Mouse (Mus musculus) T-helper 2 cell (primary cell): ENCODE measurements around the gene Ptpn3.

ENCODE experiments used
- in situ Hi-C: fragments of 300-600 bp; cut with MboI, MseI; formaldehyde crosslinking; loops from one replicate; pipeline ENCODE4 v1.15.1; 2025; ENCODE audit warnings: high pct_unique_total_duplicates

The Ptpn3 gene

DNA sequence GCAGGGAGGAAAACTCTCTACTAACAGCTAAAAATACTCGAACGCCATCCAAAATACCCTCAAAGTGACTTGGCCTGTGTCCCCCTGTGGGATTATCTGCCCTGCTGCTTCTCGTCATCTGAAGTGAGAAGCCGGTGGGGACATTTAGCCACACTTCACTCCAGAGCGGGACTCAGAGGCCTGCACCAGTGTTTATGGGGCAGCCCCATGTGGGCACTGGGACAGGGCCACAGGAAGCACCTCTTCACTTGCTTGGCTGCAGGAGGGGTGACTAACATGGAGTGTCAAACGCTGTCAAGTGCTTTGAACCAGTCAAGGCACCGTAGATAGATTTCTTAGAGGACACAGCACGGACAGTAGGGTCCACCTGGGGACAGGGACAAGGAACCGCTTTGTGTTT is 35.2 kb downstream of the Ptpn3 start:
- in situ Hi-C loops: no loop called here

DNA sequence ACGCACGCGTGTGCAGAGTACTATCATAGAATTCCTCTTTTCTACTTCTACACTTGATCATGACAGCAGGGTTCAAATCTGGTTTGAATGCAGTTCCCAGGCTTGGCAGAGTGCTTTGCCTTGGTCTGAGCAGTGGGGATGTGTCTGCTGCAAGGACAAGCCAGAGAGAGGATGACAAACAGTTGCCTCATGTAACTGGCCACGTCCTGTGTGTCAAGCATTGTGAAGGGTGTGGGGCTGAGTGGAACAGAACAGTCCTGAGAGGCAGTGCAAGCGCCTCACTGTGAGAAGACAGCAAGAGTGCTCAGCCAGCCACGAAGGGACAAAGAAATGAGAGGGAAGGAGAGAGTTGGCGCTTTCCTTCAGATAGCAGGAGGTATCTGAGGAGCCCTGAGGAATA is 37.9 kb downstream of the Ptpn3 start:
- in situ Hi-C loops: no loop called here

DNA sequence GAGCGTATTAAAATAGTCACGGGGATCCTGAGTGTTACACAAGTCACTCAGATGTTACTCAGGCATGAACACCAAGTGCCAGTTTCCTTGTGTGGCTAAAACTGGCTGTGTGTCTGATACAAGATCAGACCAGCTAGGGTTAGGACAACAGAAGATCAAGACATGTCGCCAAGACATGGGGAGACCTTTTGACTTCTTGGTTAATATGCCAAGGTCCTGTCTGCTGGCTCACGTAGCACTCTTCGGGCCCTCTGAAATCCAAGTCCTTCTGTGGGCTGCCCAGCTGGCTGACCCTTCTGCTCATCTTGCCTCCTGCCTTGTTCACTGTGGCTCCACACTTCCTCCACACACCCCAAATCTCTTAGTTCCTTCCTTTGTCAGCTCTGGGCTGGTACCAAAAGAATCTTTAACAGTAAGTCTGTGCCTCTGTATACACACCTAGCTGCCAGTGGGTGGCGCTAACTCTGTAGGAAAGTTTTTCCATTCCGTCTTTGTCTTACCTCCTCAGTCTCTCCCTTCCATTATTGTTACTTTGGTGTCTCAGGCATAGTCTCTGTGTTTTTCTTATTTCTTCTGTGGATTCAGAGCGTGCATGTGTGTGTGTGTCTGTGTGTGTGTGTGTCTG is 38.5 kb downstream of the Ptpn3 start:
- in situ Hi-C loops: no loop called here

DNA sequence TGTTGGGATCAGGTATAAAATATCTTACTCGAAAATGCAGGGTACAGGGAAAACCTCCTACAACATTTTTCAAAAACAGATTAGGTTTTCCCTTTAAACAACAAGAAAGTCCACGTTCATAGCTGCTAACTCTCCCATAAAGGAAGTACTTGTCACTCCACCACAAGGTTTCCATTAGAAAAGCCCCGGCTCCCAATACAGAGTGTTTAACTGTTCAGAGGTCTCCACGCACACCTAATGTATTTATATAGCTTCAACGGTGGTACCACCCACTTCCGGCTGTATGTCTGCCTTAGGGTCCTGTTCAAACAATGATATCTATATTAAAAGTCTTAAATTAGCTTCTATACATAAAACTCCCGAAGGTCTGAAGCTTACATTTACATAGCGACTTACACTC is 39.2 kb downstream of the Ptpn3 start:
- in situ Hi-C loops: no loop called here

DNA sequence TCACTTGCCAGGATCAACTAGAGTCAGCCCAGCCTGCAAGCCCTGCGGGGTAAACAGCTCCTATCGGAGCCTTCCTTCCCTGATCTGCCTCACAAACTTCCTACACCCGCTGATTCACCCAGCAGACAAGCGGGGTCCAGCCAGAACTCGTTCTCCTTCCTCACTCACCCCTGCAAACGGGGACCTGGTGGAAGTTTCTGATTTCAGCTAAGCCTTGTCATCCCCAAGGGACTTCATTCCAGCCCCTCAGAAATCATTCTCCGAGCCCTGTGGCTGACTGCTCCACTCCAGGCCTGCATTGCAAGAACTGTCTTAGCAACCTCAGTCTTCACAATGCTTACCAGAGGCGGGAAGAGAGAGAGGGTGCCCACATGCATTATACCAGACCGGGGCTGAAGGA is 39.8 kb downstream of the Ptpn3 start:
- in situ Hi-C loops: no loop called here

DNA sequence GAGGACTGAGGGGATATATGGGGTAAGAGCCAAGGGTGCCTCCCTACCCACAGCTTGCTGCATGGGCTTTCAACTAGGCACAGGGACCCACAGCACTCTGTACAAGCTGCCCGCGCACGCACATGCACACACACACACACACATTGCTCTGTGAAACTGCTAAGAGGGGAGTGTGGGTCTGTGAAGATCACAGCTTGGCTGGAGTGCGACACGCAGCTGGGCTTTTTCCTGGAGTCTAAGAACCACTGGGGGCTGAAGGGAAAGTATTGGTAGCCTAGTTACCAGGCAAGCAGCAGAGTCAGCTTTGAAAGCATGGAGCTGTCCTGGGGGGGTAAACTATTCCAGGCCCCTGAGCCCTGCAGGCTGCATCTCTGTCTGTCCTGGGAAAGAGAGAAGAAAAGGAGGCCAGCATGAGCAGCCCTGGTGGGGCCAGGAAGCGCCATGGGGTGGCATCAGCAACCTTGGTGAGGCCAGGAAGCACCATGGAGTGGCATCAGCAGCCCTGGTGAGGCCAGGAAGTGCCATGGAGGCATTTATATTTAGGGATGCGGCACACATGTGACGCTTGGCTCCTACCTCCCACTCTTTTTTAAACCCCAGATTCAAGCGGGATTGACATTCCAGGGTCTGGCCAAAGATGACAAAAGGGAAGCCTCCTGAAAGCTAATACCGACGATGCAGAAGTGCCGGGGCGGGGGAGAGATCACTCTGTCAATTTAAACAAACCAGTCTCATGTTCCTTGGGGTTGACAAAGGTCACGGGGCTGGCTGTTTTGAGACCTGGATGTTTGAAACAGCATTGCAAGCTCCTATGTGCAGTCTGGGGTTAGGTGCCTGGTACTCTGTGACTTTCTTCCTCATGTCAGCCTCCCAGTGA is 43.2 kb downstream of the Ptpn3 start:
- in situ Hi-C loops: no loop called here

DNA sequence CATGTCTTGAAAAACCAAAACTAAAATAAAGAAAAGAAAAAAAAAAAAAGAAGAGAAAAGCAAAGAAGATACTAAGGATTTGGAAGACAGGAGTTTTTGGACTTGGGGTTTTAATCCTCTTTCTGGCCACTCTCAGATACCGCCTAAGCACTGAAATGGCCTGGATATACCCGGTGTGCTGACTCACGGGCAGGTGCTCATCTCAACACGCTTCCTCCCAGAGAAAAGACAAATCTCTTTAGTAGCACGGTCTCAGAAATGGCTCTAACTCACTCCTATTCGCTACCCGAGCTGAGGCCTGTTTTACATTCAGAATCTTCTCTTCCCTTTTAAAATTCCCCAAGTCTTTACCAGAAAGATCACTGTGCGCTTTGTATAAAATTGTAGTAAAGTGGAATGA is 44.2 kb downstream of the Ptpn3 start:
- in situ Hi-C loops: no loop called here

DNA sequence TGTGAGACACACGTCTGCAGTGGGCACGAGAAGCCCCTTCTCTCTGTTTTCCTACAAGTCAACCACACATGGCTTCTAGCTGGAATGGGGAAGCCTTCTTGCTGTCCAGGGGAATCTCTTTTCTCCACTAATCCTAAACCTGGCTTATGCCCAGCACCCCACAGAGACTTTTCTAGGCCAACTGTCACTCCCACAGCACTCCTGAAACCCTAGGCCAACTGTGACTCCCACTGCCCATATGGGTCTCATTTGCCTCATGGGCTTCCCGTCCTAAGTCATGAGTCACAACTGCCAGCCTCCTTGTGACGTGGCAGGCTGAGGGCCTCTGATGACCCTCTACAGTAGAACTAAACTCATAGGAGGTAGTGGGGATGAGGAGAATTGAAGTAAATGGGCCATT is 44.9 kb downstream of the Ptpn3 start:
- in situ Hi-C loops: no loop called here

DNA sequence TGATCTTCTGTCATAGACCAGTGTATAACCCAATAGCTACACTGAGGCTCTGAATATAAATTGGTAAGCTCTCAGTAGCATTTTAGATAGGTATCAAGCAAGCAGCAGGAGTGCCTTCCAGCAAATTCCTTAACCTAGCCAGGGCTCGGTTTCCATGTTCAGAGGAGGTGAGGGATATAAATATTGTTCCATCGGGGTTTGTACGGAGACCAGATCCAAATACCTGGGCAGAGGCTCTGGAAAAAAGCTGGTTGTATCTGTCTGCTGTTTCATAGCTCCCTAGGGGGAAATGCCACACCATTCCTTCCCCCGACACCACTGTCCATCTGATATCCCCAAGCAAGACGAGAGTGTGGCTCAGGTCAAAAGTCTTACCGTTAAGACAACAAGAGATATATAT is 47.2 kb downstream of the Ptpn3 start:
- in situ Hi-C loops: no loop called here

DNA sequence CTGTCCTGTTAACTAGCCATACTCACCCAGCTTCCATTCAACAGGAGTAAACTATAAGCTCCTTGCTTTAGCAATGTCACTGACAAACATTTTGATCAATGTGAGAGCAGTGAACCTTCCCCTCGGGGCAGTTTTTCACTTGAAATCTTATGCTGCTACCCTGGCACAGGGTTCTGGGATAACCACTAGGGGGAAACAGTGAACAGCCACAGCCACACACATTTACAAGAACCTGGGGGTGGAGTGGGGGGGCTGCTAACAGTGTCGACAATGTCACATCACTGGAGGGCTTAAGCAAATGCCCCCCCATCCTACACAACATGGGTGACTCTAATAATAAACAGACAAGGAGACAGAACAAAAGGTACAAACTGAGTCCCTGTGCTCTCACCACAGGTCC is 51.0 kb downstream of the Ptpn3 start:
- in situ Hi-C loops: no loop called here

DNA sequence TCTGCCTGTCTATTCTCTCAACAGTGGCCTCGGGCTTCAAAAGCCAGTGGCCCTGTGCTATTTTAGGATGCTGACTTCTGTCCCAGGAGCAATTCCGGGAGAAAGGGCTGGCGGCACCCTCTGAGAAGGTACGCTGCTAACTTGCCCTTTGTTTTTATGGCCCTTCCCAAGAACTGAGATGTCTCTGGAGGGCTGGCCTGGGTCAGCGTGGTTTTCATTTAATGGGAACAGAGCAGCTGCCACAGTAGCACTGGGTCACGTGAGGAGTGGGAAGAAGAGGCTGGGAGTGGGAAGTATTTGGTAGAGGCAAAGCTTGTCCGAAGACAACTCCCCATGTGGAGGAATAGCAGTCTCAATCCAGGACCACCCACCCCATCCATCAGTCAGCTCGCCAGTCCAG is 52.5 kb downstream of the Ptpn3 start:
- in situ Hi-C loops: no loop called here

DNA sequence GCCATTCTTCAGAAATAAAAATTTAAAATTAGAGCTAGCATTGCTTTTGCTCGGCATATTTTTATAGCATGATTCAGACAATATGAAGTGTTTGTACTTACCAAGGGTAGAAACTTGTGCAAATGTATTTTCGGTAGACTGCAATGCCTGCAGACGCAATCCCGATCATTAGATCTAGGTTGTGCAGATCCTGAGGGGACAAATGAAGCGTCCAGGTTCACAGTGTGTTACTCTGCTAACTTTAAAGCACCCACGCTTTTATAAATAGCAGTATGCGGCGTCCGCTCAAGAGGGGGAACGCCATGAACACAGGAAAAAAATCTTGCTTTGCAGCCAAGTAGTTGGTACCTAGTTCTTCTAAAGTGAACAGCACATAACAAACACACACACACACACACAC is 56.8 kb downstream of the Ptpn3 start:
- in situ Hi-C loops: no loop called here

DNA sequence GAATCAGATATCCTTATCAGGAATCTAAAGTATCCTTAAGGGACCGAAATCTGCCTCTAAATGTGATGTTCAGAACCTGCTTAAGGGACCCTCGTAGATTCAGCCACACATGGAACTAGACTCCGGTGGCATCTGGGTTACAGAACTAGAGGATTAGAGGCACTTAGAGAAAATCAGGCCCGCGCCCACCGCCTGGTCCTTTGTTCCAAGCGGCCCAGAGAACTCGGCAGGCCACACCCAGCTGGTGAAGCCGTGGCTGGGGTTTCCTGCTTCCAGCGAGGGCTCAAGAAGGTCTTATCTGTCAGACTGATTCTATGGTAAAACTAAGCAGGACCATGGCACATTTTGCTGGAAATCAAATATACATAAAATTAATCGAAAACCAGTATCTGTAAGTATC is 58.3 kb downstream of the Ptpn3 start:
- in situ Hi-C loops: no loop called here

DNA sequence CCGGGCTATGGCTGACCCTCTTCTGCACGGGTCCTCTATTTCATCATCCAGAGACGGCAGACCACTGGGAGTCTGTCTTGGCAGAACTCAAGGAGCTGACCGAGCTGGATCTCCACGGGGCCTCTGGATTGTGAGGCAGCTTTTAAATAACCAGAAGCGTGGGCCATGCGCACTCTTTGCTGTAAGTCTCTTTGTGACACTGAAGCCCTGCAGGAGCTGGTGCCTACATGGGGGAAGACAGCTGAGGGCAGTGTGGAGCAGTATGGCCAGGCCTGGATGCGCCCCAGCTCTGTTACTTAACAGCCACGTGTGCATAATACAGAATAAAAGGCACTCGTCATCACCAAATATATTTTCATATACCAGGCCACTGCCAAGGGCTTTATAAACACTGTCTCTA is 60.7 kb downstream of the Ptpn3 start:
- in situ Hi-C loops: no loop called here

DNA sequence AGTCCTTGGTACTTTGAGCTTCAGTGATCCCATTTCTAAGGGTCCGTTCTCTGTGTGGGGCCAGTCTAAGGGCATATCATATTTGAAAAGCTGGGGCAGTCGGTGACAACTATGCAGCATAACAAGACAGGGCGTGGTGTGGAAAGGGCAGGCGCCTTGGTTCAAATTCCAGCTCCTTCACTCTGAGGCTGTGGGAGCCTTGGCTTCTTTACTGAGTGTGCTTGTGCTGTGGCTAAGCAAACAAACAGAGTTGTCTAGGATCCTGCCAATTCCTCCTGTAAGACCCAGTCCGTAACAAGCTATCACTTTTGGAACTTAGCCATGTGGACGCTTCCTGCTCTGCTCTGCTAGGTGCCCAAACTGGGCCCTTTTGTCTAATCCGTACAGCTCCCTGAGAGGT is 61.5 kb downstream of the Ptpn3 start:
- in situ Hi-C loops: no loop called here

DNA sequence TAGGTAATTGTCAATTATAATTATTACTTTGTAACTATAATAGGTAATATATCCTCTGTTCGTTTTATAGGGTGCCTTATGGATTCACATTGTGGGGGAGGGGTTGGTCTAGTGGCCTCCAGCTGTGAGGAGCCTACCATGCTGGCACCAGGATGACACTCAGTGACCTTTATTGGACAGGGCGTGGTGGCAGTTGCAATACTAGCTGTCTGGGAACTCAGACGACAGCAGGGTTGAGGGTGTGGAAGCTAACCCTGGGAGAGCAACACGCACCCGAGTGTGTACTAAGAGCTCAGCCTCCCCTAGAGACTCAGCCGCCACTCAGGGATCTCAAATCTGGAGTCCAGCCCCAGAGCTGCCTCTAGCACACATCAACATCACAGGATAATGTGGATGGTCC is 62.5 kb downstream of the Ptpn3 start:
- in situ Hi-C loops: no loop called here

DNA sequence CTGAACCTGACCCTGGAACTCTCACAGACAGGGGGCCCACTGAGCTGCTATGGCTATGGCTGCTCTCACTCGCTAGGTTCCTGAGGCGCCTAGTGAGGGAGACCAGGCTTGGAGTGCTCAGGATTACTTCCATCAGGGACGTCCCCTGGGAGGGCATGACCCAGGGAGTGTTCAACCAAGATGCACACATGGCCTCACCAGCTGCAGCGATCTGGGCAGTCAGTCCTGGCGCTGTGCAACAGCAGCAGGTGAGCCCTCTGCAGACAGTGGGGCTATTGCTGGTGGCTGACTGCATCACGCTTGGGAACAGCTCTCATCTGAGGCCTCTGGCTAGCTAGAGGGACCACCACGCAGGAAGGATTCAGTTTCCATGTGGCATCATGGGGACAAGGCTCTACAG is 63.5 kb downstream of the Ptpn3 start:
- in situ Hi-C loops: no loop called here

DNA sequence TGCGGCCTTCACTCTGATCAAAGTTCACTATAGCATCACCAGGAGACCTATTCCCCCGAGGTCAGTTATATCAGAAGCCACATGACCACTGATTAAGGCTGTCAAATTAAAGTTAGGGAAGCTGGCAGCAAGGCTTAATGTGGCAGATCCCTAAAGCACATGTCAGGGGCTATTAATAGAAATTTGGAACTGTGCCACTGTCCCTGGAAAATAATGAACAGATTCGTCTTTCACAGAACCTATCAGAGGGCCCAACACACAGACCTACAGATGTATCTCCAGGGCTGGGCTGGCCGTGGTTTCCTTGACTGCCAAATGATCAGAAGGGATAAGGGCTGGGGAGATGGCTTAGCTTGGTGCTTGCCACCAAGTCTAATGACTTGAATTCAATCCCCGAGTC is 65.1 kb downstream of the Ptpn3 start:
- in situ Hi-C loops: no loop called here

DNA sequence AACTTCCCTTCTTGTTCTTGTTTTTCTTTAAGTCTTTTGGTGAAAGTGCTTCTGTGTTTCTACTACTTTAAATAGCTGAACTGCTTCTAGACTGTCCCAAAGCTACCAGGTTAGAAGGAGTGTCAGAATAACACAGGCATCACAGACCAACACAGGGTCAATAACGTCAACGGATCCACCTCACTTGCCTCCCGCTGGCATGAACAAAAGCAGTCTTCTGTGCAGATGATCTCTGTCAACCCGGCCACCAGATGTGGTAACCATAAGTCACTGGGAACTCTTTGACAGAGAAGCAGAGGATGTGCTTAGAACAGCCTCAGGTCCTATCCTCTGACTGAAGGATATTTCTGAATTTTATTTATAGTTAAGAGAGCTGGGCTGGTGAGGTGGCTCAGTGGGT is 65.9 kb downstream of the Ptpn3 start:
- in situ Hi-C loops: no loop called here

DNA sequence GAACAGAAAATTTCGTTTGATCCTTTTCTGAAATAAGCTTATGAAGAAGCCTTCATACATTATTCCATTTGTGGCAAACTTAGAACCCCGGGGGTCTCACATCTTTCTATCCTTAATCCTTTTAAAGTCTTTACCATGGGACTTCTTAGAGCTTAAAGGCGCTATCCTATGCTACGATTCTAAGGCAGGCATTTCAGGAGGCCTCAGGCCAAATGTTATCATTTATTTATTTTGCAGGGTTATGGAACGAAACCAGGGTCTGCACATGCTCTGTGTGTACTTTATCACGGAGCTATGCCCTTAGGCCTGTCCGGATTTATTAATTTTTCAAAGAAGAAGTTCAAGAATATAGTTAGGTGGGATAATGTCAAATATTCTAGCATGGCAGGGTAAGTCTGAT is 67.3 kb downstream of the Ptpn3 start:
- in situ Hi-C loops: no loop called here

DNA sequence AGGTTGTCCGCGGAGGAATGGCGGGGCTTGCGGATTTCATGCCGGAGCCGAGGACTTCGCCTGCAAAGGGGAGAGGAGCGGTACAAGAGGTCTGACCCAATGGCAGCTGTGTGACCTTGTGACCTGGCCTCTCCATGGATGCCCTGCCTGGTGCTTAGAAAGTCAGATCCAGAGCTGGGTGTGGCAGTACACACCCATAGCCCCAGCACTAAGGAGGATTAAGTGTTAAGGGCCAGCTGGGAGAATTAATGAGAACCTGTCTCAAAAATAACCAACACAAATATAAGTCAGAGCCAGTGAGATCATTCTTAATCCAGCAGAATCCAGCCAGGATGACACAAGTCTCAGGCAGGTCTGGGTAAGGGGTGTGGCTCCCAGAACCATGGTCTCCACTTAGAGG is 69.2 kb downstream of the Ptpn3 start:
- in situ Hi-C loops: no loop called here

DNA sequence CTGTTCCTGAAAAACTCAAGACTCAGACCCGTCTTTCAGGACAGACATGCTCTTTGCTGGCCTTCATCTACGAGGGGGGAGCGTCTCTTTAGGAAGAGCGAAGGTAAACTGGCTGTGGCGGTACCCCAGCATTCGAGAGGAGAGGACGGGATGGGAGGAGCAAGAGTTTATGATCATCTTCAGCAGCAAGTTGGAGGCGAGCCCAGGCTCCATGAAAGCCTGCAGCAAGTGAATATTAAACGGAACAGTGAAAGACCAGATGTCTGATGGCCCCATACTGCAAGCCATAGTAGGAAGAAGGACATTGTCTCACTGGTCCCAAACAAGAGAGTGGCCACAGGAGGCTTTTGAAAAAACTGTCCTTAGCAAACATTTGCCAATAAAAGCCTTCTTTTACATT is 70.3 kb downstream of the Ptpn3 start:
- in situ Hi-C loops: no loop called here

DNA sequence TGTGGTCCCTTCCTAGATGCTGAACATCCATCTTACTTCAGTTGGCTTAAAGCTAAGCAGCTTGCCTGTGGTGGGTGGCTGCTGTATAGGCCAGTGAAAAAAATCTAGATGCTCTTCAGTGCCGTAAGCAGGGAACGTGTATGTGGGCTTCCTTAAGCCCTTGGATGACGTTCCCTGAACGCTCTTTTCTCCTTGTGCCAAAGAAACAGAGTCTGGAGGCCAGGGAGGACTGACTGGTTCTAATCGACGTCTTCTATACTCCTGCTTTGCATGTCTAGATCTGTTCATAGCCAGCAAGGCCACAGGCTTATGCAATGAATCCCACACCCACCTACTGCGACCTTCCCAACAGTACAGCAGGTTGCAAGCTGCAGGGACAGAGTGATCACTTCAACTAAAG is 71.3 kb downstream of the Ptpn3 start:
- in situ Hi-C loops: no loop called here
